Mouse (Mus musculus) fat pad, adult 2 months (tissue): ENCODE results near the gene Hist1h2bl.
"Not testable (repeated sequence)": the region's sequence is repeated elsewhere in the genome, so short reads cannot be mapped to it uniquely, and the experiment has no call there.

Experiments
- DNase-seq: peaks from one replicate; pipeline ENCODE4 v3.0.0-alpha.2; 2011; ENCODE audit warnings: low read depth, low spot score; ENCODE audit errors: extremely low read depth

The Hist1h2bl gene

DNA sequence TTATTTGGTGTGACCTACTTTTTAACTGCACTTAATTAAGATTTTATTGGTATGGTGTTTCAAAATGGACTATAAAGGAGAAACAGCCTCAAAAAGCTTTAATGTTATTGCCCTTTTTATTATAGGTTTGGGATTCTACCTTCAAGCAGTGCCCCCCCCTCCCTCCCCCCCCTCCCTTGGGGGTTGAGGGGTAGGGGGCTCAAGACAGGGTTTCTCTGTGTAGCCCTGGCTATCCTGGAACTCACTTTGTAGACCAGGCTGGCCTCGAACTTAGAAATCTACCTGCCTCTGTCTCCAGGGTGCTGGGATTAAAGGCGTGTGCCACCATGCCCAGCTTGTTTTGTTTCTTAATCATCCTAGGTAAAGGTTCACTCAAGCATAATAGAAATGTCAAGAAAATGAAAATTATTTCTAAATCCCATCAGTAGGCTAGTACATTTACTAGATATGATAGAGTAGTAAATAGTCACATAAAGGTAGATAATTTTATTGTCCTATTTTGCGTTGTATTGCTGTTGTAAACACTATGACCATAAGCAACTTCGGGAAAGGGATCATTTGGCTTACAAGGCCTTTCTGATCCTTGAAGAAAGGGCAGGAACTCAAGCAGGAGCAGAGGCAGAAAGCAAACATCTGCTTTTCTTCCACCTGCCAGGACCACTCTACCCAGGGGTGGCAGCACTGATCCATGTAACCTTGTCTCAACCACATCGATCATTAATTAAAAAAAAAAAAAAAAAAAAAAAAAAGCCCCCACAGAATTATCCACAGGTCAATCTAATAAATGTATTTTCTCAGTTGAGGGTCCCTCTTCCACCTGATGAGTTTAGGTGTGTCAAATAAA, 7.3 kb upstream of the Hist1h2bl start:
- no peak for DNase-seq

DNA sequence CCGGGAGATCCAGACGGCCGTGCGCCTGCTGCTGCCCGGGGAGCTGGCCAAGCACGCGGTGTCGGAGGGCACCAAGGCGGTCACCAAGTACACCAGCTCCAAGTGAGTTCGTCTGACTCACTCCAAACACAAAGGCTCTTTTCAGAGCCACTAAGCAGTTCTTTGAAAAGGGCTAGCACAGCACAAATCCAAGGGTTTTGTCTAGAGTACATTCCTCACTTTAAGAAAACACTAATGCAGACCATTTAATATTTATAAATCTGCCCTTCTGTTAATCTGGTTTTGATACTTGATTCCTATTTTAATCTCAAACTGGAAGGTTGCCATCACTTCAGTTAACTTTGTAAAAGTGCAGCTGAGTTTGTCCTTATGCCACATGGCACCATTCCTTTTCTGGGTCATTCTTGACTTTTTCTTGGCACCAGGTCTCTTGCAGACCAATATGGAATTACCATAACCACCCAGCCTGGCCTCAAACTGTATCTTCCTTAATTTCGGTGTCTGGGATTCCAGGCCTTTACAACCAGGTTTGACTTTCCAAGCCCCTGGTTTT, 6.5 kb upstream of the Hist1h2bl start:
- no peak for DNase-seq

DNA sequence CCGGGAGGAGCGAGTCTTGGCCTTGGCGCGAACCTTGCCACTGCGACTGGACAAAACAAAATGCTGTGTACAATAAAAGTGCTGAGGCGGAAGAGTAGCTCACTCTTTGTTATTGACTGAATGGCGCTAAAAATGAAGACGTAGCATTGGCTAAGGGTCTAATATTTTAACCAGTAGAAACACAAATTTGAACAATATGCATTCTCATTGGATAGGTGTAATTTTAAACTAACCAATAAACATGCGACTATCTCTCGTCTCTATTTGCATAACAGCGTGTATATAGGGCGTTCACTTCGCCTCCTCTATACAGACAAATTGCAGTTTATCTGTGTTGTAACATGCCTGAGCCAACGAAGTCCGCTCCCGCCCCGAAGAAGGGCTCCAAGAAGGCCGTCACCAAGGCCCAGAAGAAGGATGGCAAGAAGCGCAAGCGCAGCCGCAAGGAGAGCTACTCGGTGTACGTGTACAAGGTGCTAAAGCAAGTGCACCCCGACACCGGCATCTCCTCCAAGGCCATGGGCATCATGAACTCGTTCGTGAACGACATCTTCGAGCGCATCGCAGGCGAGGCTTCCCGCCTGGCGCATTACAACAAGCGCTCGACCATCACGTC, 5.9 kb upstream of the Hist1h2bl start, which contains the start of gene Hist1h2bm:
Gene Hist1h2bm (plus strand): TSS at position 288 of the 616 bp plus-strand sequence.
- DNase-seq: peak; percentile 86

DNA sequence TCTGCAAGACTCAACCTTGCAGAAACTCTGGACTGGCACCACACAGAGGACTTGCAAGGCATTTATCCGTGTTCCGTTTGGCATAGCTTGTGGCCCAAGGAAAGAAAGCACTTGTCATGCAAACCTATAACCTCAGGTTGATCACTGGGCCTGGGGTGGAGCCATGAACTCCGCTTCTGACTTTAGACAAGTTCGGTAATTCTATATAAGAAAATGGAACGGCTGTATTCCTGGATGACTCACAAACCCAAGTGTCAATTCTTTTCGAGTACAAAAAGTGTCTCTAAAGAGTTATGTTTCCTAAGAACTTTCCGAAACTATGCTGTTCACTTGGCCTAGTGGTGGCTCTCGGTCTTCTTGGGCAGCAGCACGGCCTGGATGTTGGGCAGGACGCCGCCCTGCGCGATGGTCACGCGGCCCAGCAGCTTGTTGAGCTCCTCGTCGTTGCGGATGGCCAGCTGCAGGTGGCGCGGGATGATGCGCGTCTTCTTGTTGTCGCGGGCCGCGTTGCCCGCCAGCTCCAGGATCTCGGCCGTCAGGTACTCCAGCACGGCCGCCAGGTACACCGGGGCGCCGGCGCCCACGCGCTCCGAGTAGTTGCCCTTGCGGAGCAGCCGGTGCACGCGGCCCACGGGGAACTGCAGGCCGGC, 5.3 kb upstream of the Hist1h2bl start:
- DNase-seq: not testable (repeated sequence)

DNA sequence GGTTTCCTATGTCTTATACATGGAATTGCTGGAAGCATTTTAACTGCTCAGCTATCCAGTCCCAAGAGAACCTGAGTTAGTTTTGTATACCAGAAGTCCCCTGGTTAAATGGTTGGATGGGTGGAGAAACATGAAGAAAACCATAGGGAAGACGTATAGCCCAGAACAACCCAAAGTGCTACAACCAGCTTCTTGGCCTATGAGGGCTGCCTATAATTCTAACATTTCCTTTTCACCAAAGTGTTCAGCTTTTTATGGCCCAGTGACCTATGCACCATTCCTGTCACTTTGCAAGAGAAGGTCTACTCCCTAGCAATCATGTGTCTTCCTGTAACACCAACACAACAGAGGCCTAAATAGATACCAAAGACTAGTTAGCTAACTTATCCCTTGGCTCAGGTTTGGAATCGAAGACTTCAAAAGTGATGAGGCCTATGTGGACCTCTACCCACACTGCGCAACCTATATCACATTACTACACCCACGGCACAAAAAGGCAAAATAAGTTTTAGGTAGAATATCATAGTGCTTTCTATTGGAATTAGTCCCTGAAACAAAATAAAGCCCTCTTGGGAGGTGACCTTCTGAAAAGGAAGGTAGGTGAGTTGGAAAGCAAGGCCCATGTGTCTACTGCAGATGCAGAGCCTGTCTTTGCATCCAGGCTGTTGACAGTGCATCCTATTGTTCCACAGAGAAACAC, 2.6 kb upstream of the Hist1h2bl start:
- DNase-seq: no peak

DNA sequence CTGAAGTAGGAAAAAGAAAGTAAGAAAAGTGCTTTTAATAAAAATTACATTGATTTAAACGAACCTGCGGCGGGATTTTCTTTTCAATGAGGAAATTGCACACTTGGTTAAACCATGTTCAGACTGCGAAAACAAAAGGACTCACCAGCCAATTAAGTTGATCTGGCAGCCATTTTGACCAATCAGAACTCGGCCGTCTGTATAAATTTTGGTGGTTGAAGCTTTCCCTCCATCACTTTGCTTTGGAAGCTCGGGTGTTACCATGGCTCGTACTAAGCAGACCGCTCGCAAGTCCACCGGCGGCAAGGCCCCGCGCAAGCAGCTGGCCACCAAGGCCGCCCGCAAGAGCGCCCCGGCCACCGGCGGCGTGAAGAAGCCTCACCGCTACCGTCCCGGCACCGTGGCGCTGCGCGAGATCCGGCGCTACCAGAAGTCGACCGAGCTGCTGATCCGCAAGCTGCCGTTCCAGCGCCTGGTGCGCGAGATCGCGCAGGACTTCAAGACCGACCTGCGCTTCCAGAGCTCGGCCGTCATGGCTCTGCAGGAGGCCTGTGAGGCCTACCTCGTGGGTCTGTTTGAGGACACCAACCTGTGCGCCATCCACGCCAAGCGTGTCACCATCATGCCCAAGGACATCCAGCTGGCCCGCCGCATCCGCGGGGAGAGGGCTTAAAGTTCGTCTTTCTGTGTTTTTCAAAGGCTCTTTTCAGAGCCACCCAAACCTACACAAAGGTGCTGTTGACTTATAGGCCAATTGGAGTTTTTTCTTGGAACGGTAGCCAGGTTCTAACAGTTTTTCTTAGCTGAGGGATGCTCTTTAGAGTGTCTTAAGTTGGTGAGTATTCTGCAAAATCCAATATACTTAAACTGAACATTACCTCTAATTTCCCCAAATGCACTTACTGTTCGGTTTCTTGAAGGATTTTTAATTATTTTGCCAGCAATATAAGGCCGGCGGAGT, 1.7 kb upstream of the Hist1h2bl start, which contains the start of gene Hist1h3h:
Gene Hist1h3h (plus strand): TSS at position 263 of the 961 bp plus-strand sequence.
- DNase-seq: not testable (repeated sequence)

DNA sequence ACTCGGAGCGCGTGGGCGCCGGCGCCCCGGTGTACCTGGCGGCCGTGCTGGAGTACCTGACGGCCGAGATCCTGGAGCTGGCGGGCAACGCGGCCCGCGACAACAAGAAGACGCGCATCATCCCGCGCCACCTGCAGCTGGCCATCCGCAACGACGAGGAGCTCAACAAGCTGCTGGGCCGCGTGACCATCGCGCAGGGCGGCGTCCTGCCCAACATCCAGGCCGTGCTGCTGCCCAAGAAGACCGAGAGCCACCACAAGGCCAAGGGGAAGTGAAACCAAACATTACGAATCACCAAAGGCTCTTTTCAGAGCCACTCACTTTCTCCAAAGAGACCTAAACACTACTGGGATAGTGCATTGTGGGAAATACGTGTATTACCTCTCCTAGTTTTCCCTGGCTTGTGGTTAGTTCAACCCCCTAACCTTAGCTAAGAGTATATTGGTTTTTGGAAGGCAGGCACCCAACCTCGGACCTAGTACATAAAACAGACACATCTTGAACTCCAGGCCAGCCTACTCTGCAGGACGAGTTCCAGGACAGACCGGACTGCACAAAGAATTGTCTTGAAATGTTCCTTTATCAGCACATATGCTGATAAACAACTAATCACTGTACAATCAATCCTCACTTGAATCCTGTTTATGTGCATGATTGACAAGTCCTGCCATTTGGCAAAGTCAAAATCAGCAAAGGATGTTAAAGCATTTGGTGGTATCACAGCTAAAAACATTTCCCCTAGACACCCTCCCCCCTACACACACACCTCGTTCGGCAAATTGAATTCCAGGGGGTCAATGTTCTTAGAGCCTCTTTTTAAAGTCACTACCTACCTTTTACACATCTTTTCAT, 823 bp upstream of the Hist1h2bl start:
- not testable (repeated sequence) for DNase-seq

DNA sequence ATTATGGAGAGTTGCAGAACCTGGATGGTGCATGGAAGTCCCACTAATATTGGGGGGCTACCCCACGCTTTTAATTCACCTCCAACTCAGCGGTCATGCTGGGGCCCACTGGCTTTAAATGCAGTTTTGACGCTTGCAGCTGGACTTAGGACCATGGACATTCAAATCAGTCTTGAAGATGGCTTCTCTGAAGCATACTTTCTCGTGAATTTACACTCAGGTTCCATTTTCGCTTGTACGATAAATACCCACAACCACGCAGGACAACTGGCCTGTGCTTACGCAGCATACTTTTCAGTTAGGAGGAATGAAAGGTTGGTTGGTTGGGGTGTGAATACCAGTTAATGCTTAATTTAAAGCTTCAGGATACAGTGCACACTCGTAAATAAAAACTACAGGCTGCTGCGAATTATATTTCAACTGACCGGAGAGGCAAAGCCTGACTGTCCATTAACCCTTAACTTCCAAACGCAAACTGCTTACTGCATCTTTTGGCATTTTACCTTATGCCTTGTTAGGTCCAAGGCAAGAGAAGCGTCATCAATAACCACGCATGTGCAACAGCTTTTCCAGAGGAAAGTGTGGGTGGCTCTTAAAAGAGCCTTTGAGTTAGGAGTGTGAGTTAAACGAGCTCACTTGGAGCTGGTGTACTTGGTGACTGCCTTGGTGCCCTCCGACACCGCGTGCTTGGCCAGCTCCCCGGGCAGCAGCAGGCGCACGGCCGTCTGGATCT, 646 bp downstream of the Hist1h2bl start:
- DNase-seq: no peak

DNA sequence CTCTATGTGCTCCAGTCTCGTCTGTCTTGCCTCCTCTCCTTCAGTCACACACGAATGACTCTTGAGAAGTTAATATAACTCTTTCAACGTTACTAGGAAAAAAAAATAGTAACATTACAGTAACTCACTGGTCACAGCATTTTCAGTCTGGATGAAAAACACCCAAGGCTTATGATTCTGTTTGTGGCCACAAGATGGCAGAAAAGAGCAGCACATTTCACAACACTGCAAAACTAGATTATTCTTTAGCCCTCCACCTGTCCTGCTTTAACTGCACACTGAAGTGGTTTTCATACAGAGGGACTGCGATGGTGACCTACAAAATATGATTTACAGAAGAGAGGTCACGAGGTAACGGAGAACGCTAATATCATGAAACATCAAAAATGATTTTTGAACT, 1.2 kb downstream of the Hist1h2bl start:
- DNase-seq: no peak

DNA sequence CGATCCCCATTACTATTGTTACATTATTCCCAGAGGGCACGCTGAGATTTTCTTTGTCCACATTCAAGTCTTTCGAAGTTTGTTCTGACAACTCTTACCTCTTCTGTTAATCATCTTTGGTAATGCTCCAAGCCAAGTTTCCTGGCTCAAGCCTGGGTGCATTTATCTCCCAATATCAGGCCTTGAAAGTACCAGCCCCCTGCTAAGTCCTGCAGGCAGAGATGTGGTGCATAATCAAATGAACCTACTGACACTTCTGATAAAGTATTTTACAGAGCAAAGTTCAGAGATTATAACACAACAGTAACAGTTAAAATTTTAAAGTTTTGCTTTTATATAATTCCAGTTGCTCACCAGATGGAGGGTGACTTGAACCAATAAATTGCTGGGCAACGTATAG, 4.2 kb downstream of the Hist1h2bl start:
- no peak for DNase-seq

DNA sequence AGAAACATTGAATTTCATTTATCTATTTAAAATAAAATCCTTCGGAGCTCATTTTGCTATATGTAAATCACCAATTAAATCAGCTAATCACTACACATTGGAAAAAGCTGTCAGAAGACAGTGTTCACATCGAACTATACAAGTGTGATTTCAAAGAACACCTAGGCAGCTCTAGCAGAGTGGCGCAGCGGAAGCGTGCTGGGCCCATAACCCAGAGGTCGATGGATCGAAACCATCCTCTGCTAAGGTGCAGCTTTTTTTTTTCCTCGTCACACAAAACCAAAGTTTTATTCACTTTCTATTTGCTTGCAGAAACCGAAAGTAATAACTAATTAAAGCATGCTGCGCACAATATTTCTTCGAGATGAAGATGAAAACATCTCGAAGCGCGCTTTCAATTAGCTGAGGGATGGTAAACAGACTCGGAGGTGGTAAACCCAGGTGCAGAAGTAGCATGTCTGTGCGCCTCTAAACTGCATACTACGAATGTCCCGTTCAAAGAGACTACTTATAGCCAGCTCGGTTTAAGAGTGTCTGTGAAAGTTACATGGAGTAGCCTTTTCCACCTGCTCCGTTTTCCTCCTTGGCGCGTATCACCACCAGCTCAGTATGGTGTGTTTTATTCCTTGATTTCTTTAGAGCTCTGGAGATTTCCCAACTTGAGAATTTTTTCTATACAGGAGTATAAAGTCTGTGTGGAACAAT, 5.0 kb downstream of the Hist1h2bl start:
- no peak for DNase-seq

DNA sequence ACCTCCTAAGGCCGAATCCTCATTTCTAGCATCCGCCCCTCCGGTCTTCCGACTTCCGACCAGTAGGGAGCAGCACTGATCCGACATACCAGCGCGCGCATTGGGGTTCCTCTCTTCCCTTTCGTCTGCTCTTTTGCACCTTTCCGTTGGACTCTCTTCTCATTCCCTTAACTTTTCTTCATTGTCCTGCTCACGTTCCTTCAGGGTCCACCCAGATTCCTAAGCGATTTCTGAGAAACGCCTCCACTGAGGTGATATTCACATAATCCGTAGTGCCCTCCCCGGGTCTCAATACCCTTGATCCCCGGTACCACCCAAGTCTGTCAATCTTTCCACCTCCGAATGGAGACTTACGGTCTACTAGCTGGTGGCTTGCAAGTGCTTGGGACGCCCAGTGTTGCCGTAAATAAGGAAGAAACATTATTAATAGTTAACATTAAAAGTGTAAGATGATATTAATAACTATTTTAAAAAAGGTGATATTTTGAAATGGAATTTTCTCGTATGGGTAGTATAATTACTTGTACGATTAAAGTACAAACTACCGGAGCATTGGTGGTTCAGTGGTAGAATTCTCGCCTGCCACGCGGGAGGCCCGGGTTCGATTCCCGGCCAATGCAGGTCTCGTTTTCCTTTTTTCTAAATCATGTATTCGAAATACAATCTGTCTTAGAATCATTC, 5.8 kb downstream of the Hist1h2bl start:
- DNase-seq: no peak

DNA sequence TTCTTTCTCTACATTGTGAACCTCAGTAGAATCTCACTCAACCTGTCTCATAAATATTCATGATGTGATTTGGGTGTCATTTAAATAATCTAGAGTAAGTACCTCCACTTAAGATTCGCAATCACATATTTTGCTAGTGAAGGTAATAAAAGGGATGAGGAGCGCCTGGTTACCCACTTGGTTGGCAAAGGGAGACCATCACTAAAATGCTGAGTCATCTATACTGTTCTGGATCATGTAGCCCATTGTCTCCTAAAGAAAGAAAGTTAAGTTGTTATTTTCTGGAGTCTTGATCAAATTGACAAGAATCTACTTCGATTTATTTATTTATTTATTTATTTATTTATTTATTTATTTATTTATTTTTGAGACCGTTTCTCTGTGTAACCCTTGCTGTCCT, 9.3 kb downstream of the Hist1h2bl start:
- no peak for DNase-seq

DNA sequence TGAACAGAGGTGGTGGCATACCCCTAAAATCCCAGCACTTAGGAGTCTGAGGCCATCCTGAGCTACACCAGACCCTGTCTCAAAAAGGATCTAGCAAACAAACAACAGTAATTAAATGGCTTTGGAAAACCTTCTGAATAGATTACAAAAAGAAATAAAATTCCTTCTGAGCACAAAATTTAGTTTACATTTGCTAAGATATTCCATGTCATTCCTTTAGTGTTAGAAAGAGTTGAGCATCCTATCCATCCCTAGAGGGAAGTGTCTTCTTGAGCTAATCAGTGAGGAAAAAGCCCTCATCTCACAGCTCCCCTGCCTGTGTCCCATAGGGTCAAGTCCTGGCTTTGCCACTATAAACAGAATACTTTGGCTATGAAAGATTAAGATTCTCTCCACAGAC, 18.1 kb downstream of the Hist1h2bl start, which contains the start of gene Olfr1359:
Gene Olfr1359 (plus strand): TSS at position 301 of the 400 bp plus-strand sequence.
- no peak for DNase-seq

DNA sequence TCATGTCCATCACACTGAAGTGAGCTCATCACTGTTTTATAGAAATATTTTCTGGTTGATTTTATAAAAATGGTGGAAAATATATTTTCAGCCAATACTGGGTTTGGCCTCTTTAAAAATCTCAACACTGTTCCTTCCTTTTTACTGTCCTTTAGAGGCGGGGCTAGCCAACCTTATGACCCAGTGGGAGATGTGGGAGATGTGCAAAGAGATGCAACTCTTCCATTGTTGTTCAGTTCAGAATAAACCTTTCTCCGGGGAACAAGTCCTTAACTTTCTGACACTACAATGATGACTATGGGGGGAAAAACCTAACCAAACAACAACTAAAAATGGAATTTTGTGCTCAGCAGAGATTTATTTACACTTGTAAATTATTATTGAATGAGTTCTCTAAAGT, 38.6 kb downstream of the Hist1h2bl start, which contains the start of gene Olfr1360:
Gene Olfr1360 (minus strand): TSS at position 101 of the 400 bp plus-strand sequence.
- DNase-seq: no peak
